Mouse (Mus musculus): ENCODE data around the gene Acsf3. TPM values are rescaled to one million over a fixed set of nuclear protein-coding genes. Genes with fewer than 3 reads are reported as not detected.

Gene Acsf3
- polyA plus RNA-seq, 1 experiment from 2014 or later = 16.8 TPM

DNA sequence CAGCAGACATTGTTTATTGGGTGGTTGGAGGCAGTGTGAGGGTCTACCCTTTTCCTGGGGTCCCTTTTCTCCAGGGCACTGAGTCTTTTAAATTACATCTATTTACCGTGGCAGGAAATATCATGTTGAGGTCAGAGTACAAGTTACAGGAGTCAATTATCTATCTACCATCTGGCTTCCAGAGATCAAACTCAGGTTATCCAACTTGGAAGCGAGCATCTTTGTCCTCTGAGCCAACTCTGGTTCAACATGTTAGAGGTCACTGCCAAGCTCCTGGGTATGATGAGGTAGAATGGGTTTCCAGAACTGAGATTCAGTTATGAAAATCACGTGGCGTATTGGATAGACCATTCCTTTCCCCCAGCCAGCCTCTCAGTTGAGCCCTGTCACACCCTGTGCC is 79.8 kb downstream of the Acsf3 start:
- 92% methylated on average over 4 of the region's 4 CpGs for WGBS
- H3K9me3 ChIP-seq (ENCODE audit: control insufficient read depth, low read length) = no peaks in the 10 kb centered on the region
- no peaks in the 10 kb centered on the region for H3K27me3 ChIP-seq (ENCODE audit: control insufficient read depth, insufficient read depth, low read length)
- ATAC-seq (ENCODE audit: low FRiP score, low TSS enrichment) (no peak), DNase-seq (no peak)
- H3K36me3 ChIP-seq (ENCODE audit: control insufficient read depth, insufficient read depth, low read length) = no peaks in the 10 kb centered on the region
- H3K4me1 ChIP-seq (ENCODE audit: control insufficient read depth, insufficient read depth, low read length) = peaks cover 8% of the 10 kb centered on the region
- H3K4me3 ChIP-seq (replicated peaks; ENCODE audit: low read depth, low read length) = no peak overlapping the region
- H3K9ac ChIP-seq (replicated peaks; ENCODE audit: low read length) = no peak overlapping the region
- no peak overlapping the region for H3K4me2 ChIP-seq (ENCODE audit: low read length)
- H3K27ac ChIP-seq (replicated peaks; ENCODE audit: low read depth, low read length) = no peak overlapping the region

DNA sequence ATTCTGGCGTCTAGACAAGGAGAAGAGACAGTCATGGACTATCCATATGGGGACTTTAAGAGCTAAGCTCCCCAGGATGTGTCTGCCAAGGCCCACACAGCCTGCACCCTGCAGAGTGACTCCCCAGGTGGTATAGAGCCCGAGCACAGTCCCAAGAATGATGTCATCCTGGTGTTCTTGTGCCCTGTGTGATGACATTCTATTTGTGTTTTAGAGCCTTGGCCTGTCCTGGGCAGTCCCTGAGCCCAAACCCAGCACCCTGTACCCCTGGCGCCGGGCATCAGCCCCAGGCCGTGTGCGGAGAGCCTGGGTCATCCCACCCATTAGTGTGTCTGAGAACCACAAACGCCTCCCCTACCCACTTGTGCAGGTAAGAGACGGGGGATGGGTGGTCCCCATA is 81.0 kb downstream of the Acsf3 start:
- no peak for ATAC-seq (ENCODE audit: low FRiP score, low TSS enrichment)
- WGBS = 83% methylated on average over 8 of the region's 8 CpGs
- H3K9ac ChIP-seq (replicated peaks; ENCODE audit: low read length) = no peak overlapping the region

GRCm38 (mm10) chr8:122859843-122860242 is 84.6 kb downstream of the Acsf3 start:
- no peak overlapping the region for H3K4me3 ChIP-seq (replicated peaks; ENCODE audit: low read depth, low read length)
- WGBS = 65% methylated on average over 13 of the region's 13 CpGs
- H3K4me2 ChIP-seq (ENCODE audit: low read length) = no peak overlapping the region
- H3K27ac ChIP-seq (replicated peaks; ENCODE audit: low read depth, low read length) = no peak overlapping the region
- ATAC-seq (ENCODE audit: low FRiP score, low TSS enrichment) = no peak
- H3K27me3 ChIP-seq (ENCODE audit: control insufficient read depth, insufficient read depth, low read length) = no peaks in the 10 kb centered on the region
- H3K9me3 ChIP-seq (ENCODE audit: control insufficient read depth, low read length) = peaks cover 9% of the 10 kb centered on the region; the same call in 1 of the 2 replicates
- no peaks in the 10 kb centered on the region for H3K36me3 ChIP-seq (ENCODE audit: control insufficient read depth, insufficient read depth, low read length)
- H3K4me1 ChIP-seq (ENCODE audit: control insufficient read depth, insufficient read depth, low read length) = no peaks in the 10 kb centered on the region
- DNase-seq = no peak
- H3K9ac ChIP-seq (replicated peaks; ENCODE audit: low read length) = no peak overlapping the region

More for the DNA sequence above, 81.0 kb downstream of the Acsf3 start:
- no peaks in the 10 kb centered on the region for H3K27me3 ChIP-seq (ENCODE audit: control insufficient read depth, insufficient read depth, low read length)
- no peak overlapping the region for H3K4me3 ChIP-seq (replicated peaks; ENCODE audit: low read depth, low read length)
- no peaks in the 10 kb centered on the region for H3K36me3 ChIP-seq (ENCODE audit: control insufficient read depth, insufficient read depth, low read length)
- H3K27ac ChIP-seq (replicated peaks; ENCODE audit: low read depth, low read length) = no peak overlapping the region
- no peak overlapping the region for H3K4me2 ChIP-seq (ENCODE audit: low read length)
- no peaks in the 10 kb centered on the region for H3K9me3 ChIP-seq (ENCODE audit: control insufficient read depth, low read length)
- no peak for DNase-seq
- H3K4me1 ChIP-seq (ENCODE audit: control insufficient read depth, insufficient read depth, low read length) = peaks cover 8% of the 10 kb centered on the region

- peak overlapping the region; percentile 23 for H3K4me3 ChIP-seq (replicated peaks; ENCODE audit: low read depth, low read length)
- no peaks in the 10 kb centered on the region for H3K36me3 ChIP-seq (ENCODE audit: control insufficient read depth, insufficient read depth, low read length)
- H3K9me3 ChIP-seq (ENCODE audit: control insufficient read depth, low read length) = peaks cover 12% of the 10 kb centered on the region; the same call in 1 of the 2 replicates
- 50% methylated on average over 26 of the region's 26 CpGs for WGBS
- H3K4me2 ChIP-seq (ENCODE audit: low read length) = peak overlapping the region; percentile 46
- ATAC-seq (ENCODE audit: low FRiP score, low TSS enrichment) (no peak), DNase-seq (peak; percentile 34)
- H3K27me3 ChIP-seq (ENCODE audit: control insufficient read depth, insufficient read depth, low read length) = no peaks in the 10 kb centered on the region
- H3K27ac ChIP-seq (replicated peaks; ENCODE audit: low read depth, low read length) = no peak overlapping the region
- H3K4me1 ChIP-seq (ENCODE audit: control insufficient read depth, insufficient read depth, low read length) = no peaks in the 10 kb centered on the region
- H3K9ac ChIP-seq (replicated peaks; ENCODE audit: low read length) = no peak overlapping the region
Measured at GRCm38 (mm10) chr8:122864719-122865129, 89.4 kb downstream of the Acsf3 start.

GRCm38 (mm10) chr8:122865441-122865840 is 90.2 kb downstream of the Acsf3 start:
- Histone ChIP-seq H3K9ac (replicated peaks; ENCODE audit: low read length) (no peak overlapping the region), H3K36me3 (ENCODE audit: control insufficient read depth, insufficient read depth, low read length) (no peaks in the 10 kb centered on the region), H3K27me3 (ENCODE audit: control insufficient read depth, insufficient read depth, low read length) (no peaks in the 10 kb centered on the region), H3K9me3 (ENCODE audit: control insufficient read depth, low read length) (peaks cover 12% of the 10 kb centered on the region; the same call in 1 of the 2 replicates), H3K27ac (replicated peaks; ENCODE audit: low read depth, low read length) (no peak overlapping the region), H3K4me1 (ENCODE audit: control insufficient read depth, insufficient read depth, low read length) (no peaks in the 10 kb centered on the region), H3K4me3 (replicated peaks; ENCODE audit: low read depth, low read length) (0 out of 2 replicates have a peak overlapping the region, but pooled peaks have one; percentile 23), H3K4me2 (ENCODE audit: low read length) (peak overlapping the region; percentile 46)
- ATAC-seq (ENCODE audit: low FRiP score, low TSS enrichment) (no peak), DNase-seq (peak; percentile 56)
- WGBS = 57% methylated on average over 10 of the region's 10 CpGs

DNA sequence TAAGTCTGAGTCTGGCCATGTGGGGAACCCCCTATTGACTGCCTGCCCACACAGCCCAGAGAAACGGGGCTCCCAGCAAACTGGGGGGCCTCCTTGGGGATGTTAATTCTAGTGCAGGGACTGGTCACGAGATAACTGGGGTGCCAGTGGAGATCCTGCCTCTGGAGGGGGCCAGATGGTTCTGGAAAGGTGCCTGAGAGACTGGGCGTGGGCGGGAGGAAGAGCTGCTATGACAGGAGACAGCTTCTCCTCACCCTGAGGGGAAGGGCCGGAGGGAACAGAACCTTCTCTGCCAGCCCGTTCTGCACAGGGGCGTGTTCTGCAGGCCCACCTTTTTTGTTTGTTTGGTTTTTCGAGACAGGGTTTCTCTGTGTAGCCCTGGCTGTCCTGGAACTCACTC is 90.9 kb downstream of the Acsf3 start:
- H3K36me3 ChIP-seq (ENCODE audit: control insufficient read depth, insufficient read depth, low read length) = no peaks in the 10 kb centered on the region
- H3K4me3 ChIP-seq (replicated peaks; ENCODE audit: low read depth, low read length) = no peak overlapping the region
- H3K4me2 ChIP-seq (ENCODE audit: low read length) = no peak overlapping the region
- DNase-seq (no peak), ATAC-seq (ENCODE audit: low FRiP score, low TSS enrichment) (no peak)
- H3K27me3 ChIP-seq (ENCODE audit: control insufficient read depth, insufficient read depth, low read length) = no peaks in the 10 kb centered on the region
- H3K4me1 ChIP-seq (ENCODE audit: control insufficient read depth, insufficient read depth, low read length) = no peaks in the 10 kb centered on the region
- no peak overlapping the region for H3K27ac ChIP-seq (replicated peaks; ENCODE audit: low read depth, low read length)
- H3K9me3 ChIP-seq (ENCODE audit: control insufficient read depth, low read length) = peaks cover 12% of the 10 kb centered on the region; the same call in 1 of the 2 replicates
- H3K9ac ChIP-seq (replicated peaks; ENCODE audit: low read length) = no peak overlapping the region
- whole genome bisulfite sequencing = 90% methylated on average over 8 of the region's 8 CpGs

Other genes starting within 250 kb of the Acsf3 start
- 1.0 and 4.6 TPM in 2 replicates for gene Piezo1, start 224.2 kb upstream of the Acsf3 start, polyA plus RNA-seq (2014; fragmentation: Nextera tagmentation; extraction: Ambion mirVana)
- 5.9 and 7.6 TPM in 2 replicates for gene Cdt1, start 207.5 kb upstream of the Acsf3 start, polyA plus RNA-seq (2014; fragmentation: Nextera tagmentation; extraction: Ambion mirVana)
- gene Aprt, start 198.6 kb upstream of the Acsf3 start, polyA plus RNA-seq (2014; fragmentation: Nextera tagmentation; extraction: Ambion mirVana) = 146 and 161 TPM in 2 replicates
- gene Galns, start 164.0 kb upstream of the Acsf3 start, polyA plus RNA-seq (2014; fragmentation: Nextera tagmentation; extraction: Ambion mirVana) = 5.5 and 6.3 TPM in 2 replicates
- gene Trappc2l, start 163.8 kb upstream of the Acsf3 start, polyA plus RNA-seq (2014; fragmentation: Nextera tagmentation; extraction: Ambion mirVana) = 107 and 158 TPM in 2 replicates
- gene Pabpn1l, start 152.7 kb upstream of the Acsf3 start, polyA plus RNA-seq (2014; fragmentation: Nextera tagmentation; extraction: Ambion mirVana) = not detected in 2 replicates
- 25.2 and 28.7 TPM in 2 replicates for gene Cbfa2t3, start 76.4 kb upstream of the Acsf3 start, polyA plus RNA-seq (2014; fragmentation: Nextera tagmentation; extraction: Ambion mirVana)
- 1.5 and 2.6 TPM in 2 replicates for gene Cdh15, start 72.5 kb downstream of the Acsf3 start, polyA plus RNA-seq (2014; fragmentation: Nextera tagmentation; extraction: Ambion mirVana)

All from midbrain, embryonic 14.5 days (tissue).